Mouse (Mus musculus) kidney, postnatal 10 days (tissue): ENCODE measurements around the gene BC048403.

Experiments
- DNase-seq: peaks from one replicate; pipeline ENCODE4 v3.0.0; 2021; ENCODE audit warnings: mixed read lengths

The BC048403 gene

DNA sequence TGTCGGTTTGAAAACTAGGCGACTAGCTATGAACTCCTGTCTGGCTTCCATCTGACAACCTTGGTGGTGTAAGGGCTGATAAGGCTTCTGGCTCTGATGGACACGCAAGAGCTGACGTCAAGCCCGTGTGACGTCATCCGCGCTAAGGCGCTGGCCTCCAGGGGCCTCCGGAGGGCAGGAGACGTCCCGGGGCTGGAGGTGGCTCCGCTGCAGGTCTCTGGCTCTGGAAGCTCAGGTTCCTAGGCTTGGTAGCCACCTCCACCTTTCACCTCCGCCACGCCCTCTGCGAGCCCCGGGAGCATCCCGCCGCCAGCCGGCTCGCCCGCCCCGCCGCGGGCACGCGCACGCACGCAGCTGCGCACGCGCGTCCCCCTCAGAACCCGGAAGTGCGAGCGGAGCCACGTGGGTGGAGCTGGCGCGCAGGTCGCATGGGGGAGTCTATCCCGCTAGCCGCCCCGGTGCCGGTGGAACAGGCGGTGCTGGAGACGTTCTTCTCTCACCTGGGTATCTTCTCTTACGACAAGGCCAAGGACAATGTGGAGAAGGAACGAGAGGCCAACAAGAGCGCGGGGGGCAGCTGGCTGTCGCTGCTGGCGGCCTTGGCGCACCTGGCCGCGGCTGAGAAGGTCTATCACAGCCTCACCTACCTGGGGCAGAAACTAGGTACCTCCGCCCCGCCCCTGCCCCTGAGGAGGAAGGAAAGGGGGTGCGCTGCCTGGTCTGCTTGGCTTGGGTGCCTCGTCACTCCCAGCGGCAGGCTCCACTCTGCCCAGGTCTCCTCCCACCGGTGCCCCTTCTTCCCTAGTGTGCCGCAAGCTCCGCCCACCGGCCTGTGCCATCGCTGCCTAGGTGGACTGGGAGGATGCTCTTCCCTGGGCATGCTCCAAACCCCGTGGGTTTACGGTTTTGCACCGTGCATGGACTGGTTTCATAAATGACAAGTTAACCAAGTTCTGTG lies at the start of gene BC048403:
TSS of gene BC048403 (plus strand) at position 390 of the 958 bp plus-strand sequence.
- DNase-seq: peak; percentile 92

- DNase-seq: peak; percentile 20
Measured at GRCm38 (mm10) chr10:121692944-121693579, 46.7 kb upstream of the BC048403 start.

- no peak for DNase-seq
Measured at GRCm38 (mm10) chr10:121694567-121694966, 45.2 kb upstream of the BC048403 start.

GRCm38 (mm10) chr10:121701296-121702248 lies 38.2 kb upstream of the BC048403 start:
- peak; percentile 80 for DNase-seq

DNA sequence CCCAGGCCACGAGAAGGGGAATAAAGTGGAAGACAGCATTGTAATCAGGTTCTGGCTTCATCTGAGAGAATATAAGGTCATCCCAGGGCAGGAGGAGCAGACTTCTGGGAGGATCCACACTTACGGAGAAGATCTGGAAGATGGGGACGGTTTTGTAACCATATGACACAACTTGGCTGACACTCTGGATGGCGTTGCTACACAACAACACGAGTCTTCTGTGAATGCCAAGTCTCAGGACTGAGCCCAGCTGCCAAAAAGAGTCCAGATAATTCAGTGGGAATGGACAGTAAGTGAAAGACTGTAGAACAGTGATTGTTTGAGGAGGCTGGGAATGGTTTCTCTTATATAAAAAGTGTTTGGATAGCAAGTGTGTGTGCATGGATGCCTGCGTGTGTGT lies 36.1 kb upstream of the BC048403 start:
- DNase-seq: no peak

DNA sequence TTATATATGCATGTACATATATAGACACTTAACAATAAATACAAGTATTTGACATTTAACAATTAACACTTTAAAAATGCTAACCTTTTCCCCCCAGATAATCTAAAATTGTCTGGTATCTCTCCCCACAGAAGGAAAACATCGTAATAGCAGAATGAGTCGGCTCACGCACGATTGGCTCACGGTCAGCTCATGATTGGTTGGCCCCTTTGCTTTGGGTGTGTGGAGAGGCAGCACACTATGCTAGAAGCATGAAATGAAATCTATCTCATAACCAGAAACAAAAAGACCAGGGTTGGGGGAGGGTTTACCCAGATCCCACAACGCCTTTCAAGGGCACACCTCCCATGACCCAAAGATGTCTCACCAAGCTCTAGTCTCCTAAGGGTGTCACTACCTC lies 34.9 kb upstream of the BC048403 start:
- DNase-seq: no peak

GRCm38 (mm10) chr10:121705399-121706163 lies 34.2 kb upstream of the BC048403 start:
- no peak for DNase-seq

- no peak for DNase-seq
Measured at GRCm38 (mm10) chr10:121716862-121717261, 22.9 kb upstream of the BC048403 start.

GRCm38 (mm10) chr10:121718896-121719585 lies 20.7 kb upstream of the BC048403 start:
- DNase-seq: no peak

DNA sequence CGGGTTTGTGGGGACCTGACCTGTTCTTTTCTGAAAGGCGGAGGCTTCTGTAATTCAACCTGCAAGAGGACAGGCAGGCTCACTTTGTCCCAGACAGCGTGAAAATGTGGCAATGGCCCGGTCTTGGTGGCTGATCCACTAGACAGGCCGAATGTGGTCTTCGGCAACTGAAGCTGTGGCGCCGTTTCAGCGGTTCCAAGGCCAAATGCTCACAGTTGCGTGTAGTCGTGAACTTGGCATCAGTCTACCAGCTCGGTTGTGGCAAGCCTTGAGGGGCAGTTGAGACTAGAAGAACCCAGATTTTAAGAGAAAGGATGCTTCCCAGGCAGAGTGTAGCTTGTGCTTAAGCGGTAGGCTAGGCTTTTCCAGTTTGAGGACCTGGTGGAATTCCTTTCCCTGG lies 19.0 kb upstream of the BC048403 start:
- no peak for DNase-seq

DNA sequence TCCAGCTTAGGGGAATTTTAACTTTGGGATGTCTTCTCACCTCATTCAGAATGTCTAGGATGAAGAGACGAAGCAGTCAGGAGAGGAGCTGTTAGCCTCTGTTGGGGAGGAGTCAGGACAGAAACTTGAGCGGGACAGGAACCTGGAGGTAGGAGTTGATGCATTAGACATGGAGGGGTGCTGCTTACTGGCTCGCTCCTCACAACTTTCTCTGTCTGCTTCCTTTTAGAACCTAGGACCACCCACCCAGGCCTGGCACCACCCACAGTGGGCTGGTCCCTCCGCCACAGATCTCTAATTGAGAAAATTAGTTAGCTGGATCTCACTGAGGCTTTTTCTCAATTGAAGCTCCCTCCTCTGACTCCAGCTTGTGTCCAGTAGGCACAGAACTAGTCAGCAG lies 13.2 kb upstream of the BC048403 start:
- no peak for DNase-seq

GRCm38 (mm10) chr10:121727151-121727550 lies 12.6 kb upstream of the BC048403 start:
- no peak for DNase-seq

DNA sequence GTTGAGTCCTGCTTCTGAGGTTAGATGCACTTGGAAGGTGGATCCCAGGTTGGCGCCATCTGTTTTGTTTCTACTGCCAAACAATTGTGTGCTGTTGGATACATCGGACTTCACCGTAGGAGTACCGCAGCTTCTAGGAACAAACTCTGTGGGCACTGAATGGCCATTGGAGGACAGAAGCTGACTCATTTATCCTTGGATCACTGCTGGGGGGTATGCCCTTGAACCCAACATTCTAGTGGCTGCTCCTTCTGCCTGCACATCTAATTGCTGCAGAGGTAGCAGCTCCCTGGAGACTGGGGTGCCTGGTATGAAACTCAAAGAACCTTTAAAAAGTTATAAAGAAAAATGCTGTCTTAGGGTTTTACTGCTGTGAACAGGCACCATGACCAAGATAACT lies 11.5 kb upstream of the BC048403 start:
- DNase-seq: no peak

GRCm38 (mm10) chr10:121731048-121731725 lies 8.6 kb upstream of the BC048403 start:
- no peak for DNase-seq

GRCm38 (mm10) chr10:121732542-121732941 lies 7.2 kb upstream of the BC048403 start:
- DNase-seq: no peak

DNA sequence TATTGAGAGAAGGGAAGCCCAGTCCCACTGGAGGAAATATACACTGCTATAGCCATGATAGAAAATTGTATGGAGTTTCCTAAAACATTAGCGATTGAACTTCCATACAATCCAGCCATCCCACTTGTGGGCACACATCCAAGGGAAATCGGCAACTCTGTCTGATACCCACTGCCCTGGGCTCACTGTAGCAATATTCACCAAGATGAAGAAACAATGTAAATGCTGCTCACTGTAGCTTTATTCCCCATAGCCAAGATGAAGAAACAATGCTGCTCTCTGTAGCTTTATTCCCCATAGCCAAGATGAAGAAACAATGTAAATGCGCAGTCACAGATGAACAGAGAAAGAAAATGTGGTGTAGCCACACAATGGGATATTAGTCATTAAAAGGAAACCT lies 2.5 kb upstream of the BC048403 start:
- no peak for DNase-seq

DNA sequence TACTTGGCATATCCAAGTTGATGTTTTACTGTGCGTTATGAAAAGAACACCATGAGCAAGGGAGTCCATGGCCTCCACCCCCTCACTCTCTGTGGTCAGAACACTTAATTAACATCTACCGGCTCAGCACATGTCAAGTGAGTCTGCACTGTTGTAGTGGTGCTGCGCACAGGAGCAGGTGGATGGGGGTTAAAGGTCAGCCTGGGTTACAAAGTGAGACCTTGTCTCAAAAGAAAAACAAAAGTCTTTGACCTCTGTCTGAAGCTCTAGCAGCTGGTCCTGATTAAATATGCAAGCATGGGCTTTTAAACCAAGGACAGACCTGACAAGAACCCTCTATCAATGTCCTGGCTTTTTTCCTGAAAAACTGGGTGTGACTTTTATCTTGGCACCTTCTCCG lies 2.6 kb downstream of the BC048403 start:
- DNase-seq: no peak

DNA sequence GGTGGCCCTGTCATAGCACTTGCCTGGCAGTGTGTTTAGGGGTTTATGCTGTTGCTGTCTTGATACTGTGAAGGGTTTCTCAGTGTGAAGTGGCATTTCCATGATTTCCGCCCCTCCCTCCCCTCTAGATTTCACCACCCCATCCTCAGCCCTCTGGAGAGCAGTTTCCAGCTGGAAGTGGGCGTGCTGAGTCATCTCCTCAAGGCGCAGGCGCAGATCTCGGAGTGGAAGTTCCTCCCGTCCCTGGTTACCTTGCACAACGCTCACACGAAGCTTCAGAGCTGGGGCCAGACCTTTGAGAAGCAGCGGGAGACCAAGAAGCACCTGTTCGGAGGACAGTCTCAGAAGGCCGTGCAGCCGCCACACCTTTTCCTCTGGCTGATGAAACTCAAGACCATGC lies 10.4 kb downstream of the BC048403 start:
- no peak for DNase-seq

DNA sequence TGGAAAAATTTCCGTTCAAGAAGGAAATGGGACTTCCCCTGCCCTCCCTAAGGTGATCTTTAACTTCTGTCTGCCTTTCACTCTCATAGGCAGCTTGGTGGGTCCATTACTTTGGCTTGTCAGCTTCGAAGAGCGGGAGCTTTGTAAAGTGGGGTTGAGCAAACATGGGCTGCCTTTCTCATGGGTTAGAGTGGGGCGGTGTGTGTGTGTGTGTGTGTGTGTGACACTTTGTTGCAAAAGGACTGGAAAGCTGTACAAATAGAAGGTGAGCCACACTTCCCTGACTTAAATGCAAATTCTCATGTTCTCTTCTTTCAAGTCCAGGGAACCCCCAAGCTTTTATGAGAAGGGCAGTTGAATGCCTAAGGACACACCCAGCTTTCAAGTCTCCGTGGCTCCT lies 14.5 kb downstream of the BC048403 start:
- no peak for DNase-seq

GRCm38 (mm10) chr10:121755822-121756221 lies 16.1 kb downstream of the BC048403 start:
- no peak for DNase-seq

- no peak for DNase-seq
Measured at GRCm38 (mm10) chr10:121756677-121757076, 16.9 kb downstream of the BC048403 start.
